Mouse (Mus musculus) hindbrain, embryonic 11.5 days (tissue): ENCODE results near the gene Meioc. TPM values are rescaled to one million over a fixed set of nuclear protein-coding genes. Genes with fewer than 3 reads are reported as not detected.

ENCODE experiments used
- polyA plus RNA-seq: library from polyadenylated mRNA; unstranded; fragments of >200 nt; fragmentation: Nextera tagmentation; extraction: Ambion mirVana; gene quantifications from 2 replicates; pipeline ENCODE4 v1.2.1, GENCODE M21; 2014

Meioc gene
- polyA plus RNA-seq, 1 experiment from 2014 or later = 0.88 TPM

Other genes with a start within 250 kb of the Meioc start
- gene Grn, start 233.4 kb upstream of the Meioc start, polyA plus RNA-seq = 43.3 and 47.2 TPM in 2 replicates
- gene Fam171a2, start 216.0 kb upstream of the Meioc start, polyA plus RNA-seq = 10.7 and 11.7 TPM in 2 replicates
- 3.9 and 5.5 TPM in 2 replicates for gene Itga2b, start 193.6 kb upstream of the Meioc start, polyA plus RNA-seq
- 48.8 and 68.1 TPM in 2 replicates for gene Gpatch8, start 107.3 kb upstream of the Meioc start, polyA plus RNA-seq
- gene Gm11627, start 84.3 kb upstream of the Meioc start, polyA plus RNA-seq = 5.6 and 7.3 TPM in 2 replicates
- 29.5 and 31.7 TPM in 2 replicates for gene Fzd2, start 59.3 kb upstream of the Meioc start, polyA plus RNA-seq
- gene Ccdc43, start 34.1 kb downstream of the Meioc start, polyA plus RNA-seq = 51.3 and 53.0 TPM in 2 replicates
- gene Adam11, start 97.7 kb downstream of the Meioc start, polyA plus RNA-seq = 16.6 and 19.2 TPM in 2 replicates
- gene Gjc1, start 156.0 kb downstream of the Meioc start, polyA plus RNA-seq = 78.5 and 82.8 TPM in 2 replicates
- not detected in 2 replicates for gene Higd1b, start 172.1 kb downstream of the Meioc start, polyA plus RNA-seq
- gene Eftud2, start 217.3 kb downstream of the Meioc start, polyA plus RNA-seq = 205 and 222 TPM in 2 replicates
- 1.2 and 2.0 TPM in 2 replicates for gene Ccdc103, start 217.5 kb downstream of the Meioc start, polyA plus RNA-seq
- not detected in 2 replicates for gene Fam187a, start 221.5 kb downstream of the Meioc start, polyA plus RNA-seq
- gene Gfap, start 237.2 kb downstream of the Meioc start, polyA plus RNA-seq = 0.12 and 0.20 TPM in 2 replicates